Mouse (Mus musculus): ENCODE data around the gene Golga4.

GRCm38 (mm10) chr9:118569328-118569727 is 63.3 kb downstream of the Golga4 start:
- TF ChIP-seq POLR2A (IDR thresholded peaks at IDR 0.05; ENCODE audit: low read depth, low read length) (no peak), CTCF (IDR thresholded peaks at IDR 0.05; ENCODE audit: borderline replicate concordance, insufficient read depth, low read length) (no peak)
